Comparison of ENCODE assay signal across 8 mouse cellular contexts in the genomic region with DNA sequence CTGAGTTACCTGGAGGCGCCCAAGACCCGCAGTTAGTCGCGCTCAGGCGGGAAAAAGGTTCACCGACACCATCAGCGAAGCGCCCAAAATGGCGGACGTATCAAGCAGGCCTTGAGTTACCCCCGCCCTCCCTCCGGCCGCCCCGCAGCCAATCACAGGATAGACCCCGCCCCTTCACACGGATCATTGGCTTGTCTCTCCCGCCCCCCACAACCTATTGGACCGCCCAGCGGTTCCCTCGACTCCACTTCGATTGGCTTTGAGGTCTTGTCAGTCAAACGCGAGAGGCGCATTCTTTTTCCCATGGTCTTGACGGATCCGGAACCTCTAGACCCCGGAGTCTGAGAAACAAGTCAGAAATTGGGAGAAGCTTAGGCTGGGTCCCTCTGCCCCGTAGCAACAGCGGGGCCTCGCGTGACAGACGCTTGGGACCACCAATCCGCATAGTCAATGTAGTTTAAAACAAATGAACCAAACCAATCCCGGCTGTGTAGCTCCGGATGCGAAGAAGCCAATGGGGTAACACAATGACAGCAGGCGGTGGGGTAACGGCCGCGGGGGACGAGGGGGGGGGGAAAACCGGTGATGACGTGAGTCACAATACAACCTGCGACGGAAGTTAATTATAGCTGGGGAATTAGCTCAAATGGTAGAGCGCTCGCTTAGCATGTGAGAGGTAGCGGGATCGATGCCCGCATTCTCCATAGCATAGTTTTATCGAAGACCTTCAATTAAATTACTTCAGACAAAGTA. TPM values are rescaled to one million over a fixed set of nuclear protein-coding genes. Genes with fewer than 3 reads are reported as not detected.
DNase-seq lines count a peak whose midpoint lies in the region; ATAC-seq and TF ChIP-seq lines count a peak whose summit lies in the region.

A gene (minus strand): TSS at position 118 of the 753 bp plus-strand sequence.

- H3K27ac ChIP-seq in embryonic facial prominence, embryonic 14.5 days (replicated peaks; ENCODE audit: low read depth, low read length) = peak within 1 kb of the TSS; percentile 95
- H3K27ac ChIP-seq in heart, adult 2 months = peak within 1 kb of the TSS; percentile 99
- H3K27ac ChIP-seq in limb, embryonic 13.5 days = peak within 1 kb of the TSS; percentile 94
- peak within 1 kb of the TSS; percentile 95 for H3K27ac ChIP-seq in midbrain, embryonic 16.5 days (ENCODE audit: low read length)

- TF ChIP-seq CTCF in heart, adult 2 months (IDR thresholded peaks at IDR 0.05) = no peak

- WGBS in embryonic facial prominence, embryonic 14.5 days = under 1% methylated on average over 42 of the region's 51 CpGs
- WGBS in heart, adult 2 months = 1% methylated on average over 51 of the region's 51 CpGs
- WGBS in limb, embryonic 13.5 days = under 1% methylated on average over 51 of the region's 51 CpGs
- under 1% methylated on average over 51 of the region's 51 CpGs for WGBS in midbrain, embryonic 16.5 days

- peak; percentile 91 for TF ChIP-seq POLR2A in heart, adult 2 months (IDR thresholded peaks at IDR 0.05; ENCODE audit: insufficient read depth, low read depth, low read length)

- peak within 1 kb of the TSS; percentile 91 for H3K9ac ChIP-seq in embryonic facial prominence, embryonic 14.5 days (ENCODE audit: low read depth, low read length)
- peak within 1 kb of the TSS; percentile 95 for H3K9ac ChIP-seq in heart, adult 2 months (ENCODE audit: low read depth, low read length)
- peak within 1 kb of the TSS; percentile 91 for H3K9ac ChIP-seq in limb, embryonic 13.5 days
- peak within 1 kb of the TSS; percentile 90 for H3K9ac ChIP-seq in midbrain, embryonic 16.5 days (ENCODE audit: low read depth, low read length)

- H3K4me1 ChIP-seq in embryonic facial prominence, embryonic 14.5 days (ENCODE audit: control insufficient read depth, insufficient read depth, low read length) = peaks cover 18% of the 10 kb centered on the region
- peaks cover 12% of the 10 kb centered on the region for H3K4me1 ChIP-seq in heart, adult 2 months (ENCODE audit: control insufficient read depth, insufficient read depth, low read length)
- H3K4me1 ChIP-seq in limb, embryonic 13.5 days = peaks cover 23% of the 10 kb centered on the region
- peaks cover 21% of the 10 kb centered on the region for H3K4me1 ChIP-seq in midbrain, embryonic 16.5 days (ENCODE audit: control insufficient read depth, insufficient read depth, low read length)

- no peaks in the 10 kb centered on the region for H3K36me3 ChIP-seq in embryonic facial prominence, embryonic 14.5 days (ENCODE audit: control insufficient read depth, insufficient read depth, low read length)
- H3K36me3 ChIP-seq in heart, adult 2 months (ENCODE audit: control insufficient read depth, insufficient read depth, low read length) = peaks cover 20% of the 10 kb centered on the region
- no peaks in the 10 kb centered on the region for H3K36me3 ChIP-seq in limb, embryonic 13.5 days
- no peaks in the 10 kb centered on the region for H3K36me3 ChIP-seq in midbrain, embryonic 16.5 days (ENCODE audit: control insufficient read depth, insufficient read depth, low read length)

- peak; percentile 71; the same call in 1 of the 2 replicates for TF ChIP-seq EP300 in heart, adult 2 months (IDR thresholded peaks at IDR 0.05; ENCODE audit: insufficient read depth, low read depth, low read length)

- H3K27me3 ChIP-seq in embryonic facial prominence, embryonic 14.5 days (replicated peaks; ENCODE audit: control insufficient read depth, insufficient read depth, low read length) = no peaks in the 10 kb centered on the region
- no peaks in the 10 kb centered on the region for H3K27me3 ChIP-seq in heart, adult 2 months (ENCODE audit: control insufficient read depth, insufficient read depth, low read length)
- no peaks in the 10 kb centered on the region for H3K27me3 ChIP-seq in limb, embryonic 13.5 days
- H3K27me3 ChIP-seq in midbrain, embryonic 16.5 days (ENCODE audit: control insufficient read depth, insufficient read depth, low read depth, low read length) = no peaks in the 10 kb centered on the region

- peaks cover 7% of the 10 kb centered on the region for H3K79me2 ChIP-seq in heart, adult 2 months (replicated peaks; ENCODE audit: control insufficient read depth, insufficient read depth, low read length)

- peak within 1 kb of the TSS; percentile 88 for H3K4me3 ChIP-seq in embryonic facial prominence, embryonic 14.5 days (ENCODE audit: low read depth, low read length)
- peak within 1 kb of the TSS; percentile 98 for H3K4me3 ChIP-seq in heart, adult 2 months
- peak within 1 kb of the TSS; percentile 88 for H3K4me3 ChIP-seq in limb, embryonic 13.5 days
- H3K4me3 ChIP-seq in midbrain, embryonic 16.5 days (ENCODE audit: low read depth, low read length) = peak within 1 kb of the TSS; percentile 87

- H3K4me2 ChIP-seq in embryonic facial prominence, embryonic 14.5 days (ENCODE audit: low read depth, low read length) = peak within 1 kb of the TSS; percentile 79
- peak within 1 kb of the TSS; percentile 93 for H3K4me2 ChIP-seq in limb, embryonic 13.5 days (replicated peaks)
- peak within 1 kb of the TSS; percentile 65 for H3K4me2 ChIP-seq in midbrain, embryonic 16.5 days (ENCODE audit: low read length)

- ATAC-seq in embryonic facial prominence, embryonic 14.5 days (ENCODE audit: low read depth) = peak; percentile 96
- peak; percentile 97 for ATAC-seq in limb, embryonic 13.5 days (ENCODE audit: low FRiP score, low read depth)
- peak; percentile 96 for ATAC-seq in midbrain, embryonic 16.5 days

- no peaks in the 10 kb centered on the region for H3K9me3 ChIP-seq in embryonic facial prominence, embryonic 14.5 days (ENCODE audit: control insufficient read depth, low read length)
- H3K9me3 ChIP-seq in limb, embryonic 13.5 days = no peaks in the 10 kb centered on the region
- H3K9me3 ChIP-seq in midbrain, embryonic 16.5 days (replicated peaks; ENCODE audit: control insufficient read depth, low read length, poor library complexity, severe bottlenecking) = no peaks in the 10 kb centered on the region

- DNase-seq in 3T3-L1 (ENCODE audit: low read depth, low spot score) = peak; percentile 100
- peak; percentile 93 to 97 for DNase-seq in adrenal gland, postnatal 4 days (ENCODE audit: low spot score in 2 of 2)
- peak; percentile 100 for DNase-seq in embryonic facial prominence, embryonic 14.5 days (ENCODE audit: low spot score)
- peak; percentile 94 to 98 for DNase-seq in heart, adult 2 months
- peak; percentile 98 to 99 for DNase-seq in kidney, adult 8-10 months
- DNase-seq in spleen, postnatal 10 days (ENCODE audit: low spot score in 2 of 2) = peak; percentile 95 to 98

- intact Hi-C loops in heart, adult 2 months (cut with DNase I) = loop anchor here (2.0 to 10.0 kb wide), 2 partner anchors 41 to 251 kb away; a partner anchor contains a TSS

RNA-seq across cellular contexts. Expression of the gene that starts here (rescaled TPM):
- total RNA-seq in adrenal gland, postnatal 4 days (2021) = 100 to 1,000 TPM; 104 to 114 TPM
- 55.5 and 58.9 TPM in 2 replicates for polyA plus RNA-seq in embryonic facial prominence, embryonic 14.5 days (2014; fragmentation: Nextera tagmentation; extraction: Ambion mirVana)
- 10 to 100 TPM; 72.9 to 79.3 TPM for total RNA-seq in heart, adult 2 months (2021)
- 45.8 and 63.4 TPM in 2 replicates for polyA plus RNA-seq in heart, adult 2 months (2012; rRNA removed)
- 61.0 and 65.1 TPM in 2 replicates for polyA plus RNA-seq in limb, embryonic 13.5 days (2015; fragmentation: Nextera tagmentation; extraction: Ambion mirVana)
- 56.9 and 60.2 TPM in 2 replicates for polyA plus RNA-seq in midbrain, embryonic 16.5 days (2015; fragmentation: Nextera tagmentation; extraction: Ambion mirVana)

Comparison
In these comparisons a context has a peak if more than half of its experiments do, and no peak if none do; other contexts are left out.
1. Peak in every context shown above with its lines: DNase-seq, ATAC-seq, H3K4me3 ChIP-seq and H3K27ac ChIP-seq.